Mouse (Mus musculus): ENCODE data around the gene Hmcn1. TPM values are rescaled to one million over a fixed set of nuclear protein-coding genes. Genes with fewer than 3 reads are reported as not detected.
A peak's percentile ranks its signal among the peaks of the same experiment; 100 is the strongest.

The Hmcn1 gene
- polyA plus RNA-seq, 1 experiment from 2014 or later: 20.4 TPM

- Histone ChIP-seq H3K4me3 (no peak overlapping the region), H3K9me3 (no peaks in the 10 kb centered on the region), H3K27me3 (no peaks in the 10 kb centered on the region), H3K9ac (no peak overlapping the region), H3K27ac (no peak overlapping the region), H3K36me3 (no peaks in the 10 kb centered on the region), H3K4me2 (no peak overlapping the region), H3K4me1 (peaks cover 12% of the 10 kb centered on the region; the same call in 1 of the 2 replicates)
- 18% methylated on average over 7 of the region's 7 CpGs for WGBS
- no peak for ATAC-seq (ENCODE audit: insufficient number of reproducible peaks, low FRiP score, low TSS enrichment, low read depth)
Observed at GRCm38 (mm10) chr1:150770948-150771521, 222.2 kb downstream of the Hmcn1 start.

GRCm38 (mm10) chr1:150769836-150770235 lies 223.4 kb downstream of the Hmcn1 start:
- no peak overlapping the region for H3K4me3 ChIP-seq
- 0 out of 2 replicates have a peak overlapping the region, but pooled peaks have one; percentile 22 for H3K27ac ChIP-seq
- H3K4me1 ChIP-seq: peaks cover 12% of the 10 kb centered on the region; the same call in 1 of the 2 replicates
- ATAC-seq (ENCODE audit: insufficient number of reproducible peaks, low FRiP score, low TSS enrichment, low read depth): no peak
- H3K36me3 ChIP-seq: no peaks in the 10 kb centered on the region
- H3K4me2 ChIP-seq: no peak overlapping the region
- 19% methylated on average over 2 of the region's 2 CpGs for WGBS
- no peaks in the 10 kb centered on the region for H3K27me3 ChIP-seq
- H3K9ac ChIP-seq: no peak overlapping the region
- no peaks in the 10 kb centered on the region for H3K9me3 ChIP-seq

DNA sequence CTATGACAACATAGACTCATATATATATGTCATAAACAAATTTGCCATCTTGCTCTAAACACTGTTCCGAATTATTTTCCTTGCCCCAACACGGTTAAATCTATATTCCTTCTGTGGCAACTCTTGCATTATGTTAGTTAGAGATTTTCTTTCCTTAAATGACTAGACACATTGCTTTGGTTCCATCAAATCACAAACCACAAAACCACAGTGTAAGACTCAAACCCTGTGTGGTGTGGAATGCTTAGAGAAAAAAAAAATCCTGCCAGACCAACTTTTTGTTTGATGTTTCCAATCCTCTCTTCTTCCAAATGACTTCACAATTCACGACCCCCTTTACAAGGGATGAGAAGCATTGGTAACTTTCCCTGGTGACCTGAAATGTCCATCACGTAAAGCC lies 231.6 kb downstream of the Hmcn1 start:
- WGBS: 76% methylated on average over 4 of the region's 4 CpGs
- H3K36me3 ChIP-seq: no peaks in the 10 kb centered on the region
- no peak for ATAC-seq (ENCODE audit: insufficient number of reproducible peaks, low FRiP score, low TSS enrichment, low read depth)

DNA sequence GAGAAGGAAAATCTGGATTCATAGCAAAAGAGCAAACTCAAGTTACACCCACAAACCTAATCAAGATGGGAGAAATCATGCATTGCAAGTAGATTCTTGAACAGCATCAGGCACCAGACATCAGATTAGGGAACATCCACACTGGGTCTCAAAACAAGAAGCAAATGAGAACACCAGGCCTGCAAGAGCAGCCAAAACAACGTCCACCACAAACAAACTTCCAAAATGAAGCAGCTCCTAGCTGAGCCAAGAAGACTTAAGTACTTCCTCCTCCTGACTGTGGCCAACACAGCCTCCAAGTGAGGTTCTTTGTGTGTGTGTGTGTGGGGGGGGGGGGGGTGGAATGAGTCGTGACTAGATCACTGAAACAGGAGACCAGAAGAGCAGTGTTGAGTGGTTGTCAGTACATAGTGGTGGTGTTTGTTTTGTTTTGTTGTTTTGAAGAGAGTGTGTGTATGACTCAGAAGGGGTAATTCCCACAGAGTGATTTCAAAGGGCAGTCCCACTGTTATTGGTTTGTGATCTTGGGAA lies 232.4 kb downstream of the Hmcn1 start:
- WGBS: 54% methylated on average over 2 of the region's 2 CpGs
- Histone ChIP-seq H3K27me3 (no peaks in the 10 kb centered on the region), H3K9me3 (no peaks in the 10 kb centered on the region), H3K27ac (no peak overlapping the region), H3K9ac (no peak overlapping the region), H3K4me2 (no peak overlapping the region), H3K4me1 (no peaks in the 10 kb centered on the region), H3K36me3 (no peaks in the 10 kb centered on the region), H3K4me3 (no peak overlapping the region)
- ATAC-seq (ENCODE audit: insufficient number of reproducible peaks, low FRiP score, low TSS enrichment, low read depth): no peak

More for the DNA sequence above, 231.6 kb downstream of the Hmcn1 start:
- H3K4me1 ChIP-seq: no peaks in the 10 kb centered on the region
- H3K27ac ChIP-seq: no peak overlapping the region
- no peaks in the 10 kb centered on the region for H3K27me3 ChIP-seq
- no peak overlapping the region for H3K9ac ChIP-seq
- H3K4me2 ChIP-seq: no peak overlapping the region
- H3K4me3 ChIP-seq: no peak overlapping the region
- H3K9me3 ChIP-seq: no peaks in the 10 kb centered on the region

- Histone ChIP-seq H3K9me3 (no peaks in the 10 kb centered on the region), H3K4me2 (no peak overlapping the region), H3K27ac (no peak overlapping the region), H3K4me1 (no peaks in the 10 kb centered on the region), H3K36me3 (no peaks in the 10 kb centered on the region), H3K4me3 (no peak overlapping the region), H3K27me3 (no peaks in the 10 kb centered on the region), H3K9ac (no peak overlapping the region)
- 28% methylated on average over 2 of the region's 2 CpGs for WGBS
- no peak for ATAC-seq (ENCODE audit: insufficient number of reproducible peaks, low FRiP score, low TSS enrichment, low read depth)
Observed at GRCm38 (mm10) chr1:150759476-150760079, 233.7 kb downstream of the Hmcn1 start.

DNA sequence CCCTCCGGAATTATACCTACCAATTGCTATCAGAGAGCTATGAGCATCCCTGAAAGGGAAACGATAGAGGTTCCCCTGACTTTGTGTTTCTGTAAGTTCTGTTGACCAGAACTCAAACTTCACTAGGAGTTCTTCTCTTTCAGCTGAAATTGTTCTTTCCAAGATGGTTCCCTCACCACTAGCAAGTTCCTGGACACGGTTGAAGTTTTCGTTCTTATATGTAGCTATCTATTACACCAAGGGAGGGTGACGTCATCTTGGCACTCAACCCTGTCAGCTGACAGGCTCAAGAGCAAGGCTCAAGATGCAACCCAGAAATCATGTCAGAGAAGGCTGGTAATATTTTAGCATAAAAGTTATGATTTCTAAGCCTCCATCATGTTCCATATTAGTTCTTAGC lies 239.3 kb downstream of the Hmcn1 start:
- H3K36me3 ChIP-seq: peaks cover 6% of the 10 kb centered on the region
- no peak overlapping the region for H3K27ac ChIP-seq
- no peaks in the 10 kb centered on the region for H3K27me3 ChIP-seq
- H3K9me3 ChIP-seq: no peaks in the 10 kb centered on the region
- no peak overlapping the region for H3K4me3 ChIP-seq
- WGBS: 81% methylated on average over 5 of the region's 5 CpGs
- H3K4me2 ChIP-seq: no peak overlapping the region
- ATAC-seq (ENCODE audit: insufficient number of reproducible peaks, low FRiP score, low TSS enrichment, low read depth): no peak
- H3K9ac ChIP-seq: no peak overlapping the region
- H3K4me1 ChIP-seq: no peaks in the 10 kb centered on the region

DNA sequence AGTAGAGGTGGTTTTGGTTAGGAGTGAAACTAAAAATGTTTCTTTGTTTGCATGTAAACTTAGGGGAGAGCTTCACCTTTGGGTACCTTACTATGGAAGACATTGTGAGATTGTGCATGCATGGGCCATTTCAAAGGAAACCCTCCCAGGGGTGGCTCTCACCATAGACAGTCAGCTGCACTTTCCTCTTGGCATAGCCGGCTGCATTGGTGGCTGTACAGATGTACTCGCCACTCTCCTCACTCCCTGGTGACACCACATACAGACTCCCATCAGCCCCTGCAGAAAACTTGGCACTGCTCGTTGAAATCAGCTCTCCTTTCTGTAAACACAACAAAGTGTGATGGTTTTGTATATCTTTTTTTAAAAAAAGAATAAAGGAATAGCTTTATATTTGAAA lies 244.5 kb downstream of the Hmcn1 start:
- H3K4me1 ChIP-seq: no peaks in the 10 kb centered on the region
- 86% methylated on average over 3 of the region's 3 CpGs for WGBS
- H3K36me3 ChIP-seq: peaks cover 6% of the 10 kb centered on the region
- no peak overlapping the region for H3K9ac ChIP-seq
- H3K4me3 ChIP-seq: no peak overlapping the region
- no peaks in the 10 kb centered on the region for H3K9me3 ChIP-seq
- no peak for ATAC-seq (ENCODE audit: insufficient number of reproducible peaks, low FRiP score, low TSS enrichment, low read depth)
- H3K27ac ChIP-seq: no peak overlapping the region
- H3K4me2 ChIP-seq: no peak overlapping the region
- H3K27me3 ChIP-seq: no peaks in the 10 kb centered on the region

GRCm38 (mm10) chr1:150747771-150748170 lies 245.5 kb downstream of the Hmcn1 start:
- 43% methylated on average over 4 of the region's 4 CpGs for WGBS
- H3K9me3 ChIP-seq: no peaks in the 10 kb centered on the region
- H3K9ac ChIP-seq: no peak overlapping the region
- no peak overlapping the region for H3K27ac ChIP-seq
- no peaks in the 10 kb centered on the region; the same call in 1 of the 2 replicates for H3K4me1 ChIP-seq
- no peak overlapping the region for H3K4me2 ChIP-seq
- no peak for ATAC-seq (ENCODE audit: insufficient number of reproducible peaks, low FRiP score, low TSS enrichment, low read depth)
- H3K4me3 ChIP-seq: no peak overlapping the region
- H3K27me3 ChIP-seq: no peaks in the 10 kb centered on the region
- H3K36me3 ChIP-seq: peaks cover 6% of the 10 kb centered on the region

GRCm38 (mm10) chr1:150743097-150743843 lies 250.0 kb downstream of the Hmcn1 start:
- Histone ChIP-seq H3K27ac (no peak overlapping the region), H3K4me2 (no peak overlapping the region), H3K27me3 (no peaks in the 10 kb centered on the region), H3K4me3 (no peak overlapping the region), H3K9ac (no peak overlapping the region), H3K36me3 (peaks cover 13% of the 10 kb centered on the region), H3K9me3 (no peaks in the 10 kb centered on the region), H3K4me1 (no peaks in the 10 kb centered on the region; the same call in 1 of the 2 replicates)
- WGBS: 64% methylated on average over 19 of the region's 19 CpGs
- no peak for ATAC-seq (ENCODE audit: insufficient number of reproducible peaks, low FRiP score, low TSS enrichment, low read depth)

- 65% methylated on average over 7 of the region's 7 CpGs for WGBS
- H3K27ac ChIP-seq: no peak overlapping the region
- H3K4me3 ChIP-seq: no peak overlapping the region
- H3K9ac ChIP-seq: no peak overlapping the region
- ATAC-seq (ENCODE audit: insufficient number of reproducible peaks, low FRiP score, low TSS enrichment, low read depth): no peak
- H3K27me3 ChIP-seq: no peaks in the 10 kb centered on the region
- H3K4me2 ChIP-seq: no peak overlapping the region
- H3K4me1 ChIP-seq: no peaks in the 10 kb centered on the region; the same call in 1 of the 2 replicates
- no peaks in the 10 kb centered on the region for H3K9me3 ChIP-seq
- H3K36me3 ChIP-seq: peaks cover 13% of the 10 kb centered on the region
Observed at GRCm38 (mm10) chr1:150742376-150743087, 250.7 kb downstream of the Hmcn1 start.

DNA sequence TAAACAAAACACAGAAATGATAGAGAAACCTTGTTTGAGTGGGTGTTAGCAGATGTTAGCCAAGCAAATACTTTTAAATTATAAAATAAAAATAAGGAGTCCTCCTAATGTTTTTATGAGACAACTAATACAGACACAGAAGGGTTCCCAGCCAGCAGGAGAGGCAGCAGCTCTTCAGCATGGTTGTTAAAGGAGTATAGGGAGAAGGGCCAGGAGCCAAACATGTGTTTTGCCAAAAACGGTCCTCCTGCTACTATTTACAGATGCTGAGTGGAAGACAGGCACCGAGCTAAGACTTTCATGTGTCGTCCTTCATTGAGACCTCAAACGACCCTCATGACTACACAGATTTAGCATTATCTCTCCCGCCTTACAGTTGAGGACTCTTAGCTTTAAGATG lies 281.8 kb downstream of the Hmcn1 start:
- no peaks in the 10 kb centered on the region; the same call in 1 of the 2 replicates for H3K36me3 ChIP-seq
- H3K27me3 ChIP-seq: no peaks in the 10 kb centered on the region
- no peaks in the 10 kb centered on the region for H3K9me3 ChIP-seq
- 31% methylated on average over 5 of the region's 5 CpGs for WGBS
- no peak overlapping the region for H3K9ac ChIP-seq
- H3K4me2 ChIP-seq: no peak overlapping the region
- no peaks in the 10 kb centered on the region for H3K4me1 ChIP-seq
- H3K27ac ChIP-seq: no peak overlapping the region
- H3K4me3 ChIP-seq: no peak overlapping the region
- ATAC-seq (ENCODE audit: insufficient number of reproducible peaks, low FRiP score, low TSS enrichment, low read depth): no peak; the same call in 1 of the 2 replicates
